Mouse (Mus musculus) adrenal gland, postnatal 4 days (tissue): ENCODE data around the gene Olfr1216. TPM values are rescaled to one million over a fixed set of nuclear protein-coding genes. Genes with fewer than 3 reads are reported as not detected.
"Not testable (repeated sequence)": the region's sequence is repeated elsewhere in the genome, so short reads cannot be mapped to it uniquely, and the experiment has no call there.

Experiments
- DNase-seq, 2 experiments: peaks; one replicate each; pipeline ENCODE4 v3.0.0; 2021 to 2022; ENCODE audit warnings: low spot score in 2 of 2, mixed read lengths in 2 of 2
- long read RNA-seq, 2 experiments: library from polyadenylated mRNA; stranded (forward); transcript quantifications; one replicate each; pipeline ENCODE4 v2.0.0; 2021
- total RNA-seq, 2 experiments: library from RNA; stranded (reverse); gene quantifications; 2 replicates each; pipeline ENCODE4 v1.2.3; 2021

The Olfr1216 gene
- total RNA-seq: not detected
- long read RNA-seq, experiment 1: 0 reads
- long read RNA-seq, experiment 2: 0 reads

GRCm38 (mm10) chr2:89018240-89018639 is at the start of gene Olfr1216:
TSS of gene Olfr1216 (minus strand) at chr2:89018340.
- no peak for DNase-seq

- DNase-seq: no peak
Observed at GRCm38 (mm10) chr2:89061087-89061486, 42.9 kb upstream of the Olfr1216 start, which contains the start of gene Olfr1218. TSS of gene Olfr1218 (minus strand) at chr2:89061187.

GRCm38 (mm10) chr2:89031965-89032364 is 13.8 kb upstream of the Olfr1216 start, which contains the start of gene Olfr1217:
TSS of gene Olfr1217 (minus strand) at chr2:89032065.
- DNase-seq: no peak

DNA sequence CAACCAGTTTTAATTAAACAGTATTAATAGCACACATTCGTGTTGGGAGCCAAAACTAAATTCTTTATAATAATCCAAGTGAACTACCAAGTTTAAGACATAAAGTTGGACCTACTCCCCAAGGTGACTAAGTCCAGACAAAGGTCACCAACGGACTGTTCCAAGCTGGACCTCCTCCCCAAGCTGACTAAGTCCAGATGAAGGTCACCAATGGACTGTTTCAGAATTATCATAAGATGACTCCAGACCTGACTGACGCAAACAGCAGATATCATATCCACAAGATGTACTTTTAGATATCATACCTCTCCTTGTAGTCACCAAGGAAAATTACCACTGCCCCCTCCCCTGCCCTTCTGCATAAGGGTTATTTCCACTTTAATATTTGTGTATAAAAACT is 3.3 kb upstream of the Olfr1216 start:
- DNase-seq: not testable (repeated sequence)

- no peak for DNase-seq
Observed at GRCm38 (mm10) chr2:89006873-89007272, 11.3 kb downstream of the Olfr1216 start, which contains the start of gene Olfr1215. TSS of gene Olfr1215 (minus strand) at chr2:89006973.

DNA sequence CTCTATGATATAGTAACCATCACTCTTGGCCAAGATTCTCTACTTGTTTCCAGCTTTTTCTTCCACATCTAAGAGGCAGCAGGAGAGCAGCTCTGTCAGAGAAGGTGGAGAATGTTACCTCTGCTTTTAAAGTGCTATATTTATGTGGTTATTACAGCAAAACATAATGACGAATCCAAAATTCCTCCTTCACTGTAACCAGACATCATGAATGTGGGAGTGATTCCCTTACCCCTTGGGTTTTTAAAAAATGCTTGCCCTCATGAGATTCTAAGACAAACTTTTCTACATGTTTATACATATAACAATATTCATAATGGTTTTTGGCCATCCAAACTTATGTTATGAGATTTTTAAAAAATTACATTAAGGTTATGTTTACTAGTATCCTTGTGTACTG is 25.6 kb downstream of the Olfr1216 start, which contains the start of gene Olfr1214:
Gene Olfr1214, minus strand, starts transcription at position 101 of the 400 bp plus-strand sequence.
- no peak for DNase-seq

DNA sequence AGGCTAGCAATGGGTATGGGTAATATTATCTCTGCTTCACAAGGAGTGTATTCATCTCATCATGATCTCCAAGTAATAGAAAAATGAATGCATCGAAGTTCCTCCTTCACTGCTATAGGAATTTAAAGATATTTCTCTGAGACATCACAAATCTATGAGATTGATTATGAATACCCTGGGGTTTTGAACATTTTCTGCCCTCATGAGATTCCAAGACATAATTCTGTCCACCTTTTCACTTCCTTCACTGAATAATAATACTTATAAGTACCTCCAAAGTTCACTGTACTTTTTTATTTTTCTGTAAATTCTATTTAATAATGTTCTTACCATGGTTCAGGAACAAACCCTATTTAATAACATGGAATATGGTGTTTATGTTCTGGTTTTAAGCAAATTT is 38.0 kb downstream of the Olfr1216 start, which contains the start of gene Gm13762:
Gene Gm13762, minus strand, starts transcription at position 101 of the 400 bp plus-strand sequence.
- DNase-seq: no peak

Other genes starting within 250 kb of the Olfr1216 start
- not detected for gene Olfr1200, start 247.9 kb downstream of the Olfr1216 start, total RNA-seq
- gene Olfr1201, start 225.3 kb downstream of the Olfr1216 start, total RNA-seq: not detected
- not detected for gene Olfr1202, start 203.8 kb downstream of the Olfr1216 start, total RNA-seq
- gene Olfr1205, start 188.6 kb downstream of the Olfr1216 start, total RNA-seq: not detected
- gene Olfr1204, start 169.0 kb downstream of the Olfr1216 start, total RNA-seq: not detected
- not detected for gene Olfr1206, start 155.1 kb downstream of the Olfr1216 start, total RNA-seq
- gene Olfr1208, start 116.0 kb downstream of the Olfr1216 start, total RNA-seq: not detected
- gene Olfr1209, start 103.2 kb downstream of the Olfr1216 start, total RNA-seq: not detected
- not detected for gene Olfr1211, start 80.2 kb downstream of the Olfr1216 start, total RNA-seq
- gene Olfr1212, start 64.4 kb downstream of the Olfr1216 start, total RNA-seq: not detected
- gene Gm13762, start 38.1 kb downstream of the Olfr1216 start, total RNA-seq: not detected
- not detected for gene Olfr1214, start 25.7 kb downstream of the Olfr1216 start, total RNA-seq
- gene Olfr1215, start 11.4 kb downstream of the Olfr1216 start, total RNA-seq: not detected
- not detected for gene Olfr1217, start 13.7 kb upstream of the Olfr1216 start, total RNA-seq
- gene Olfr1218, start 42.8 kb upstream of the Olfr1216 start, total RNA-seq: not detected
- gene Olfr1219, start 65.2 kb upstream of the Olfr1216 start, total RNA-seq: not detected
- gene Olfr1220, start 88.5 kb upstream of the Olfr1216 start, total RNA-seq: not detected
- not detected for gene Olfr1221, start 98.9 kb upstream of the Olfr1216 start, total RNA-seq
- gene Olfr1222, start 114.7 kb upstream of the Olfr1216 start, total RNA-seq: not detected
- not detected for gene Olfr1223, start 133.2 kb upstream of the Olfr1216 start, total RNA-seq
- gene Olfr1224-ps1, start 145.8 kb upstream of the Olfr1216 start, total RNA-seq: not detected
- gene Olfr1225, start 156.3 kb upstream of the Olfr1216 start, total RNA-seq: not detected
- gene Olfr1226, start 181.7 kb upstream of the Olfr1216 start, total RNA-seq: not detected
- not detected for gene Olfr1228, start 235.7 kb upstream of the Olfr1216 start, total RNA-seq